Mouse (Mus musculus) kidney, postnatal 14 days (tissue): ENCODE results near the gene Twf2.

Experiments
- DNase-seq: peaks from one replicate; pipeline ENCODE4 v3.0.0; 2022; ENCODE audit warnings: mixed read lengths

The Twf2 gene

DNA sequence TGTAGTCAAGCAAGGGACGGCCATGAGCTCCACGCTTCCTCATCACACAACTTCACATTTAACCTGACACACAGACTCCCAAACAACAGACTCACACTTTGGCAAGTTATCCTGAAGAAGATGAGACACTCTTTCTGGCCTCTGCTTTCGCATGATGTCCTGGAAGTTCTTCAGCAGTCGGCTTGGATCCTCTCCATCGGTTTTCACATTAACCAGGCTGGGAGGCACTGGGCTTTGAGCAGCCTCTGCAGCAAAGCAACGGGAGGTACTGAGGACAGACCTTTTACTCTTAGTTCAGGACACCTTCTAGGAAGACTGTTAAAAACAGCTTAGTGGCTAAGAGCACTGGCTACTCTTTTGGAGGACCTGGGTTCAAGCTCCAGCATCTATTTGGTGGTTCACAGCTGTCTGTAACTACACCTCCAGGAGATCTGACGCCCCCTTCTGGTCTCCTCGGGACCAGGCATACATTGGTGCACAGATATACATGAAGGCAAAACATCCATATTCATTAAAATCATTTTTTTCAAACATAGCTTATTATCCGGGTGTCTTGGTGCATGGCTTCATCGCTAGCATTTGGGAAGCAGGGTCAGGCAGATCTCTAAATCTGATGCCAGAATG lies 38.7 kb downstream of the Twf2 start:
- DNase-seq: peak; percentile 66

DNA sequence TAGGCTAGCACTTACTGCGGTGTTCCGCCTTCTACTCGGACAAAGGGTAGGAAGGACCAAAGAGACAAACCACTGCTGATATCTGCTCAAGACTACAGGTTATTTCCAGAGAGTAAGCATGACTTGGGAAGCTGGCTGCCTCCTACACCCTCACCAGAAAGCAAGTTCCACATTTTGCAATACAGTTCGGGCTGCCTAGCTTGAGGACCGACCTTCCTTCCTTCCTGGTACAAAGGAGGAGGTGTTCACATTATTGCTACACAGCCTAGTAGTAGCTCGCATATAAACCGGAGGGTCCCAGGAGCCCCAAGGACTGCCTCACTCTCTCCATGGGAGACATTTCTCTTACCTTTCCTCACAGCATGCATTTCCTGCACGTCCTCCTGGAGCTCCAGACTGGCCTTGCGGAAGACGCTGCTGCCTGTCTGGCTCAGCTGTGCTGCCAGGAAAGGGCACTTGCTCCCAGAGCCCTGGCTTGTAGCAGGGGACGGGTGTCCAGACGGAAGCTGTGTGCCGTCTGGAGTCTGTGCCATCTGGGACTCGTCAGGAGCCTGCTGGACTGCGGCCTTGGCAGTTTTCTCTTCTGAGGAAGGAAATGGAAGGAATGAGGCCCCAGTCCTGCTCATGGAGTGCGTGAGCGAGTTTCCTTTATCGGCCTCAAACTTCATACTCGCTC lies 40.0 kb downstream of the Twf2 start:
- DNase-seq: peak; percentile 61

GRCm38 (mm10) chr9:106249550-106249949 lies 46.6 kb downstream of the Twf2 start:
- no peak for DNase-seq

DNA sequence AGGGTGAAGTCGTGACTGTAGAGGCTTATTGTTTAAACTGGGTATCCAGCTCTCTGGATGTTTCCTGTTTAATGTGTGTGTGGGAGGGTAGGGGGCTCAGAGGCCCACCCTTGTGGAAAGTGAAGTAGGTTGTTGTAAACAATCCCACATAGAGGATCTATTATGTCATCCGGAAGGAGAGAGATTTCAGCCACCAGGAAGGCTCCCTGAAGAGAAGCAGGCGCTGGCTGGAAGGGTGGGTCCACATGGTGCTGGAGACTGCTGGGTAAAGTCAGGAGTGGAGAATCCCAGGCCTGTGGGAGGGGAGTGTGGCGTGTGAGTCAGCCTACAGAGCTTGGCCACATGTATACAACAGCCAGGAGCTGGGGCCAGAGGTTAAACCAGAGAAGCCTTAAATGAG lies 47.3 kb downstream of the Twf2 start:
- DNase-seq: no peak

DNA sequence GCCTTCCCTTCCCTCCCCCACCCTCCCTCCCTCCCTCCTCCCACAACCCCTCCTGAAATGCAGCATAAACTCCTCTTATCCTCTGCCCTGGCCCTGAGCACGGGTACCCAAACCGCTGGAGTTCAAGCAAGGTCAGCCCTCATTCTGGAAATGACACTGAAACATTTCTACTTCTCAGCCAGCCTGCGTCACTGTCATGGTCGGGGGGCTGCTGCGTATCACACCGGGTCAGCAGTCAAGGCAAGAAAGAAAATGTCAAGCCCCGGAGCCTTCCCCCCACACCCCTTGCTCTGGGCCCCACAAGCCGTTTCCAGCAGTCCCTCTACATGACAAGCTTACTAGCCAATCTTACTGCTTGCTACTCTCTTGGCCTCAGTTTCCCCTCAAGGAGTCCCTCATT lies 48.2 kb downstream of the Twf2 start:
- DNase-seq: no peak

GRCm38 (mm10) chr9:106254001-106254400 lies 51.1 kb downstream of the Twf2 start:
- no peak for DNase-seq

GRCm38 (mm10) chr9:106258412-106258811 lies 55.5 kb downstream of the Twf2 start:
- no peak for DNase-seq

DNA sequence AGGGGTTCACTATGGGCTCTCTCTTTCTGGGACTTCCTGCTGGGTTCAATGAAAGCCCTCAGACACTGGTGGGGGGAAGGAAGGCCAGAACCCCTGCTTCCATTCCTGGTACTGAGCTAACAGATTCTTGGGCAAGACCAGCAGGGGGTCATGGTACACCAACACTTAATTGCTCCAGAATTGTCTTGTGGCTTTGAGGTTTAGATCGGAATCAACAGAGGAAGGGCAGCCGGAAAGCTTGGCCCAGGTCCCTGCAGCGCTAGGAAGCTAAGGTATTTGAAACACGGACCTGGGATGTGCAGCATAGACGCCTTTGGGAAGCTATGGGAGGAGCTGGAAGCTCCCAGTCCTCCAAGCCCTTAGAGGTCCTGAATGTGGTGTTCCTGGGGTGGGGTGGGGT lies 56.1 kb downstream of the Twf2 start:
- DNase-seq: no peak

- DNase-seq: no peak
Measured at GRCm38 (mm10) chr9:106261058-106261457, 58.1 kb downstream of the Twf2 start.

GRCm38 (mm10) chr9:106261491-106261890 lies 58.6 kb downstream of the Twf2 start:
- DNase-seq: no peak

DNA sequence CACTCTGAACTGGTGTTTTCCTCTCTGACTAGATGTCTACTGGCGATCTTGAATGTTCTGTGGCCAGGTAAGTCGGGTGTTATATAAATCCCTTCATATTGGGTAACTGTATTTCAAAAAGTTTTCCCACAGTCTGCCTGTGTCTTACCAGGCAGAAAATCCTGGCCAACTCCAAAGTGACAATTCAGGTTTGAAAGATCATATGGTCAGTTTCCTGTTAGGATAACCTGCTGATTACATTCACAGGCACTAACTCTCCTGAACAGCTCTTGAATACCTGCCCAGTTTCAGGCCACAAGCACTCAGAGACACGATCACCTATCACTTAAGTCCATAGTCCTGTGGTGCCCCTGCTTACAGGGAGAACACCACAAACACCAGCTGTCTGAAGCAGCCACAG lies 59.2 kb downstream of the Twf2 start:
- no peak for DNase-seq

DNA sequence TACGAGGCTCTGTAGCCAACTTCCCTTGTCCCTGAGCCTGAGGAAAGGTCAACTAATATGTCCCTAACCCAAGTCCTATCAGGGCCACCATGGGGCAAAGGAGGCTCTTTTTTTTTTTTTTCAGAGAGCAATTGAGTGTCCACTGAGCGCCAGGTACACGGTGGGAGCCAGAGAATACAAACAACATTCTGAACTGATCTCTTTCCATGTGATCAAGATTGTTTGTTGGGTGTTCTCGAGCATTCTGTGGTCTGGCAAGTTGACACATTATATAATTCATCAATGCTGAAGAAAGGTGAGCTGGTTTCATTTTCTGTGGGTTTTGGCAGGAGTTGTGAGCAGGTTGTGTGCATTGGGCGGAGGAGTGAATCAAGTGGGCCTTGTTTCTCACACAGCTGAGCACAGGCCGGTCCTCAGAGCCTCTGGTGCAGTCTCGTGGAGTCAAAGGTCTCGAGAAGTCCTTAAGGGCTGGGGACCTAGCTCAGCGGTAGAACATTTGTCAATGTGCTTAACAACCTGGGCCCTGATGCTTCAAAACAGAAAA lies 60.5 kb downstream of the Twf2 start:
- no peak for DNase-seq
